Mouse (Mus musculus): ENCODE measurements around the gene Ppip5k2. TPM values are rescaled to one million over a fixed set of nuclear protein-coding genes. Genes with fewer than 3 reads are reported as not detected.
A peak's percentile ranks its signal among the peaks of the same experiment; 100 is the strongest.
"Not testable (repeated sequence)": the region's sequence is repeated elsewhere in the genome, so short reads cannot be mapped to it uniquely, and the experiment has no call there.

The Ppip5k2 gene
- polyA plus RNA-seq, 1 experiment, result 18.7 TPM

DNA sequence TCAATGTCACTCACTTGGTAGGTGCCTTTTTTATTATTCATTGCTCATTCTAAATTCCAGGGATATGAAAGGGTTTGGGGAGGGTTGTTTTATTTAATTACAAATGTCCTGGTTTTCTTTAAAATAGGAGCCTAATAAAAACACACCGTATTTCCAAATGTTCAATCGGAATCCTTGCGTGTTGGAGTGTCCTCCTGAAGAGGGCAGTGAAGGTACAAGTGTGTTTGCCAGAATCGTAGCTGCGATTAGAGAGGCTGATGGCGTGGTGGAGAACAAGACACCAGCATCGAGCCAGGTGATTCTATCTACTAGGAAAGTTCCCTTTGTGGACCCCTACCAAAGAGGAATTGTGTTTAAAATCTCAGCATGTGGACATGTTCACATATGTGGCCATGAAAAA lies 14.7 kb upstream of the Ppip5k2 start:
- TF ChIP-seq CTCF (IDR thresholded peaks at IDR 0.05; ENCODE audit: low read depth, low read length), result no peak
- TF ChIP-seq POLR2A (IDR thresholded peaks at IDR 0.05; ENCODE audit: borderline replicate concordance, low read depth, low read length), result no peak
- Histone ChIP-seq H3K4me3 (ENCODE audit: insufficient read depth, low read length) (no peak overlapping the region), H3K27ac (ENCODE audit: insufficient read depth, low read depth, low read length) (no peak overlapping the region), H3K4me1 (ENCODE audit: control insufficient read depth, insufficient read depth, low read length) (no peaks in the 10 kb centered on the region)

DNA sequence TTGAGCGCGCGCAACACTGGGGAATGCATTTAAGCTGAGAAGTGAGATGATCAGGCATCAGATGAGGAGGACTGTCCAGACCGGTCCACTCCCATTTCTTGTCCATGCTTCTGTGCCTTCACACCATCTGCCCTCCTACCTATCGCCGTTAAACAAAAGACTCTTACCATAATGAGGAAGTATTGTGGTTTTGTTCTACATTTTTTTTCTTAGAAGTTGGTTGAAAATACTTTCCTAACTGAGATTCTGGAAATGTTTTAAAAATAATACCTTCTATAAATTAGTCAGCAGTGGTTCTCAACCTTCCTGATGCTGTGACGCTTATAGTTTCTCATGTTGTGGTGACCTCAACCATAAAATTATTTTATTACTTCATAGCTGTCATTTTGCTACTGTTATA lies 11.5 kb upstream of the Ppip5k2 start:
- H3K4me1 ChIP-seq (ENCODE audit: control insufficient read depth, insufficient read depth, low read length), result no peaks in the 10 kb centered on the region
- TF ChIP-seq CTCF (IDR thresholded peaks at IDR 0.05; ENCODE audit: low read depth, low read length) (no peak), POLR2A (IDR thresholded peaks at IDR 0.05; ENCODE audit: borderline replicate concordance, low read depth, low read length) (no peak)
- no peak overlapping the region for H3K4me3 ChIP-seq (ENCODE audit: insufficient read depth, low read length)
- no peak overlapping the region for H3K27ac ChIP-seq (ENCODE audit: insufficient read depth, low read depth, low read length)

DNA sequence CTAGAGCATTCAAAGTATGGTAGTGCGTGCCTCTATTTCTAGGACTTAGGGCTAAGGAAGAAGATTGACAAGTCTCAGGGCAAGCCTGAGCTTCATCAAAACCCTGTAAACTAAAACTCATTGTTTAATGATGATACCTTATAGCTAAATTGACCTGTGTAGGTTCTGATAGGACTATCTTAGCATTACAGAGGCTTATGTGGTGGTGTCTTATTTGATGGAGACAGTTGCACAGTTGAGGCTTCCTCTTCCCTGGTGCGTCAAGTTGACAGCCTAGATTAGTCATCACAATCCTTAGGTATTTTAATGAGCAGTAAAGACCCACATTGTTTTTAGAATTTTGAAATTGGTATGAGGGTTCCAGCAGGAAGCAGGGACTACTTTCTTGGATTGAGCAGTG lies 3.8 kb upstream of the Ppip5k2 start:
- no peak overlapping the region for H3K27ac ChIP-seq (ENCODE audit: insufficient read depth, low read depth, low read length)
- no peak overlapping the region for H3K4me3 ChIP-seq (ENCODE audit: insufficient read depth, low read length)
- H3K4me1 ChIP-seq (ENCODE audit: control insufficient read depth, insufficient read depth, low read length), result peaks cover 2% of the 10 kb centered on the region
- TF ChIP-seq POLR2A (IDR thresholded peaks at IDR 0.05; ENCODE audit: borderline replicate concordance, low read depth, low read length), result no peak
- no peak for TF ChIP-seq CTCF (IDR thresholded peaks at IDR 0.05; ENCODE audit: low read depth, low read length)

DNA sequence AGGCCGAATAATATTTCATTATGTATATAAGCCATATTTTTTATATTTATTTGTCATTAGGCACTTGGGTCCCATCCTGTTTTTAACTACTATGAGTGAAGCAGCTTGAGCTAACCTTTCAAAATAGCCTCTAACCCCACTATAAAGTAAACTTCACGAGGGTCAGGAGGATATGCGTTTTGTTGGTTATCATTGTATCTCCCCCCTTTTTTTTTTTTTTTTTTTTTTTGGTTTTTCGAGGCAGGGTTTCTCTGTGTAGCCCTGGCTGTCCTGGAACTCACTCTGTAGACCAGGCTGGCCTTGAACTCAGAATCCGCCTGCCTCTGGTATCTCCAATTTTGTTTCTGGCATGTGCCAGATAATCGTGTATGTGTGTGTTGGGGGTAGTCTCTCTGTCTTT lies 3.2 kb upstream of the Ppip5k2 start:
- H3K27ac ChIP-seq (ENCODE audit: insufficient read depth, low read depth, low read length), result no peak overlapping the region
- no peak overlapping the region for H3K4me3 ChIP-seq (ENCODE audit: insufficient read depth, low read length)
- H3K4me1 ChIP-seq (ENCODE audit: control insufficient read depth, insufficient read depth, low read length), result peaks cover 2% of the 10 kb centered on the region
- TF ChIP-seq POLR2A (IDR thresholded peaks at IDR 0.05; ENCODE audit: borderline replicate concordance, low read depth, low read length) (no peak), CTCF (IDR thresholded peaks at IDR 0.05; ENCODE audit: low read depth, low read length) (no peak)

DNA sequence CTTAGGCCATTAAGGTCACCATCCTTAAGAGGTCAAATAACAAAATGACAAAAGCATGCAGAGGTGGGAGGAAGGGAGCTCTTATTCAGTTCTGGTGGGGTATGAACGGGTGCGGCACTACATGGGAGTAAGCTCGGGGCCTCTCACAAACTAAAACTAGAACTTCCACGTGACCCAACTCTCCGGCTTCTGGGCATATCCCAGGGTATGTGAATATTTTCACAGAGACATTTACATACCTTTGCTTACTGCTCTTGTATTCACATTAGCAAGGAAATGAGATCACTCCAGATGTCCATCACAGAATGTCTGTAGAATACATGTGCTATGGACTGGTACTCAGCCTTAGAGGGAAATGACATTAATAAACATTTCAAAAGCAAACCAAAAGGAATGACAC lies 1.5 kb upstream of the Ppip5k2 start:
- TF ChIP-seq POLR2A (IDR thresholded peaks at IDR 0.05; ENCODE audit: borderline replicate concordance, low read depth, low read length) (no peak), CTCF (IDR thresholded peaks at IDR 0.05; ENCODE audit: low read depth, low read length) (no peak)
- Histone ChIP-seq H3K4me3 (ENCODE audit: insufficient read depth, low read length) (no peak overlapping the region), H3K27ac (ENCODE audit: insufficient read depth, low read depth, low read length) (no peak overlapping the region), H3K4me1 (ENCODE audit: control insufficient read depth, insufficient read depth, low read length) (peaks cover 8% of the 10 kb centered on the region)

DNA sequence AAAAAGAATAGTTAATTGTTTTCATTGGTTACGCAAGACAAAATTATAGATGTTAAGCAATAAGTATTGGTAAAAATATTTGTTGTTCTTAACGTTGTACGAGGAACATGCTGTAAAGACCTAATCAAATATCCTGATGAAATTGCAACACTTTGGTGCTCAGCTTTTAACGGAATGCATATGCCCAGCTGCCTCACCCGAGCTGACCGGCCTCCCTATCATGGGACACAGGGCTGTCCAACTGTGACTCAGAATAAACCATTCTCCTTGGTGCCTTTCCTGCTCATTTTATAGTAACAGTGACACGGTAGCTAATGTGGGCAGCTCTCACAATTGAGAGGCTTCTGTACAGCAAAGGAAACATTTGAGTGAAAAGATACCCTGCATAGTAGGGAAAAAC lies 907 bp upstream of the Ppip5k2 start:
- no peak for TF ChIP-seq CTCF (IDR thresholded peaks at IDR 0.05; ENCODE audit: low read depth, low read length)
- TF ChIP-seq POLR2A (IDR thresholded peaks at IDR 0.05; ENCODE audit: borderline replicate concordance, low read depth, low read length), result no peak
- no peak overlapping the region for H3K27ac ChIP-seq (ENCODE audit: insufficient read depth, low read depth, low read length)
- peaks cover 8% of the 10 kb centered on the region for H3K4me1 ChIP-seq (ENCODE audit: control insufficient read depth, insufficient read depth, low read length)
- H3K4me3 ChIP-seq (ENCODE audit: insufficient read depth, low read length), result peak overlapping the region; percentile 41

DNA sequence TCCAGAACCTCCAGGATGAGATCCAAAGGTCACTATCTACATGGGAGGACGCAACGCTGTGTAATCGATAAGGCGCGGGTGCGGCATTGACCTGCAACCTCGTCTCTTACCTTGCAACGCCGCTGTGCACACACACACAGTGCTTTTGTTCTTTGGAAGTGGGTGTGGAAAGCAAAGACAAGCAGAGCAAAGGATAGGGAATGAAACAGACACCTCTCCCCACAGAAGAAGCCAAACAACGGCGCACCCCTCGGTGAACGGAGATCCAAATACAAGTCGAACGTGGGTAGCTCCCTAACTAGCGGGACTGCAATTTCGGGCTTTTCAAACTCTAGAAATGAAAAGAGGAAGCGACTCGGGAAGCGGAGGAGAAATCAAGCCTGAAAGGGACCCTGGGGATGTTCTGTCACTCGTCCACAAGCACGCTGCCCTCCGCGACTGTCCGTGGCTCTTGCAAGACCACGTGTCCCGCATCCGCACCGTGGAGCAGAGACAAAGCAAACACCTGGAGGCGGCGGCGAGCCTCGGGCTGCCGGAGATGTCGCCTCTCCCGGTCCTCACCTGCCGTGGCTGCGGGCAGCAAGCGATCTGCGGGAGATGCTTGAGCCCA lies 812 bp downstream of the Ppip5k2 start:
- Histone ChIP-seq H3K4me3 (ENCODE audit: insufficient read depth, low read length) (peak overlapping the region; percentile 89), H3K27ac (ENCODE audit: insufficient read depth, low read depth, low read length) (peak overlapping the region; percentile 60), H3K4me1 (ENCODE audit: control insufficient read depth, insufficient read depth, low read length) (peaks cover 8% of the 10 kb centered on the region)
- TF ChIP-seq CTCF (IDR thresholded peaks at IDR 0.05; ENCODE audit: low read depth, low read length), result no peak
- no peak for TF ChIP-seq POLR2A (IDR thresholded peaks at IDR 0.05; ENCODE audit: borderline replicate concordance, low read depth, low read length)

DNA sequence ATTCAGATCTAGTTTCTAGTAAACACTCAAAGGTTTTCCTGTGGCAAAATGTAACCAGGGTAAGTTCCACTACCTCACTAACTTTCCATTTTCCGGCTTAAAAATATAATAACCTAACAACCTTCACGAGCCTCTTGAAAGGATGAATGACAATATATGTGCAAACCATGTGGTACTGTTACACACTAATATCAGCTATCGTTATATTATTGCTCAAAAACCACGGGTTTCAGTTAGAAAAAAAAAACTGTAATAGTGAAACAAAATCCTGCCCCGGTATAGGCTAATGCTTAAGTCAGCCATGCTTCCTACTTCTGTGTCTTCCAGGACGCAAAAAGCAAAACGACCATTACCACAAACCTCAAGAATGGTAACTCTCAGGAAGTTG lies 1.3 kb downstream of the Ppip5k2 start:
- TF ChIP-seq CTCF (IDR thresholded peaks at IDR 0.05; ENCODE audit: low read depth, low read length) (no peak), POLR2A (IDR thresholded peaks at IDR 0.05; ENCODE audit: borderline replicate concordance, low read depth, low read length) (no peak)
- Histone ChIP-seq H3K4me3 (ENCODE audit: insufficient read depth, low read length) (peak overlapping the region; percentile 89), H3K4me1 (ENCODE audit: control insufficient read depth, insufficient read depth, low read length) (peaks cover 10% of the 10 kb centered on the region), H3K27ac (ENCODE audit: insufficient read depth, low read depth, low read length) (peak overlapping the region; percentile 60)

DNA sequence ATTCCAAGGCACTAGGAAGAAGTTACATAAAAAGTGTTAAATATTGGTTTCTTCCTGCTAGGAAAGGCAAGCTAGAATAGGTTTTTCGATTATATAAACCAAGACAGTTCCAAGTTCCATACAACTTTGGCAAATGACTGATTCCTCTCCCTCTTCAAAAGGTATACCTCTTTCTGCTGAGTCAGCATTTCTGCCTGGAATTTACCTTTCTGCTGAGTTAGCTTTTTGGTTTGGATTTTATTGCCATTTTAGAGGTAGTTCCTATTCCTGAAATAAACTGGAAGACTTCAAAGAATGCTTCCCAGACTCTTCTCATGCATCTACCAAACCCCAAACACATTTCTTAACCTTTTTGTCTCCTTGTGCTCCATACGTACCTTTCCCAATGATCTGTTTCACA lies 2.1 kb downstream of the Ppip5k2 start:
- Histone ChIP-seq H3K4me1 (ENCODE audit: control insufficient read depth, insufficient read depth, low read length) (peaks cover 10% of the 10 kb centered on the region), H3K27ac (ENCODE audit: insufficient read depth, low read depth, low read length) (no peak overlapping the region), H3K4me3 (ENCODE audit: insufficient read depth, low read length) (no peak overlapping the region)
- no peak for TF ChIP-seq CTCF (IDR thresholded peaks at IDR 0.05; ENCODE audit: low read depth, low read length)
- no peak for TF ChIP-seq POLR2A (IDR thresholded peaks at IDR 0.05; ENCODE audit: borderline replicate concordance, low read depth, low read length)

DNA sequence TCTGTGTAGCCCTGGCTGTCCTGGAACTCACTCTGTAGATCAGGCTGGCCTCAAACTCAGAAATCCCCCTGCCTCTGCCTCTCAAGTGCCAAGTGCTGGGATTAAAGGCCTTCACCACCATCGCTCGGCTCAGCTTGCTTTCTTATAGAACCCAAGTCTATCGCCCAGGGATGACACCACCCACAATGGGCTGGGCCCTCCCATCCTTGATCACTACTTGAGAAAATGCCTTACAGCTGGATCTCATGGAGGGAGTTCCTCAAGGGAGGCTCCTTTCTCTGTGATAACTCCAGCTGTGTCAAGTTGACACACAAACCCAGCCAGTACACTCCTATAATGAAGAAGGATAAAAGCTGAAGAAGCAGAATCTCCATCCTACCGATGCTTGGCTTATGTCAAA lies 4.5 kb downstream of the Ppip5k2 start:
- H3K4me1 ChIP-seq (ENCODE audit: control insufficient read depth, insufficient read depth, low read length); H3K27ac ChIP-seq (ENCODE audit: insufficient read depth, low read depth, low read length); H3K4me3 ChIP-seq (ENCODE audit: insufficient read depth, low read length): not testable (repeated sequence)

DNA sequence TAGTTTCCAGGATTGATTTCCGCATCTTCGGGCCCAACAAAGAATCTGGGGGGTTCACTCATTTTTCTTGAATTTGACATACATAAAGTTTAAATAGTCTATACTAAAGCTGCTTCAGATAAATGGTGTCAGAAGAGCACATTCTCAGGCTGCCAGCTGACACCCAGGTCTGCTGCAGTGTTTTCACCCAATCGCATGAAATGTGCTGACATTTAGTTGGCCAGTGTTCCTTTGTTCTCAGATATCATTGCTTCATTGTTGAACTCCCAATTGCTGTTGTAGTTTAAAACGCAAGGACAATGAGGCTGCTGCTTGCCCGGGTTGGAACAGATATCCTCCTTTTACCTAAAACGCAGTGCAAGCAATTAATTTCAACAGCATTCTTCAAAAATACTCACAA lies 8.7 kb downstream of the Ppip5k2 start:
- no peak overlapping the region for H3K4me3 ChIP-seq (ENCODE audit: insufficient read depth, low read length)
- TF ChIP-seq POLR2A (IDR thresholded peaks at IDR 0.05; ENCODE audit: borderline replicate concordance, low read depth, low read length) (no peak), CTCF (IDR thresholded peaks at IDR 0.05; ENCODE audit: low read depth, low read length) (no peak)
- peaks cover 2% of the 10 kb centered on the region; the same call in 1 of the 2 replicates for H3K4me1 ChIP-seq (ENCODE audit: control insufficient read depth, insufficient read depth, low read length)
- no peak overlapping the region for H3K27ac ChIP-seq (ENCODE audit: insufficient read depth, low read depth, low read length)

All from bone marrow macrophage, adult 2 months (primary cell).